Comparison of ENCODE assay signal across 14 mouse cellular contexts in genomic region chrX:9374012-9374411, GRCm38 (mm10). TPM values are rescaled to one million over a fixed set of nuclear protein-coding genes. Genes with fewer than 3 reads are reported as not detected.
DNase-seq lines count a peak whose midpoint lies in the region; ATAC-seq and TF ChIP-seq lines count a peak whose summit lies in the region.
"Not testable (repeated sequence)": the region's sequence is repeated elsewhere in the genome, so short reads cannot be mapped to it uniquely, and the experiment has no call there.
"Had no signal": no experiment of that assay in that cellular context is flagged by ENCODE, and none has a peak within 500 bp of the region (broad histone marks: within the 10 kb centered on the region; RNA-seq: fewer than 3 reads in every experiment).

No protein-coding gene starts in this region.

- H3K9me3 ChIP-seq in CH12.LX (replicated peaks; ENCODE audit: low read length); forebrain, embryonic 11.5 days (ENCODE audit: control insufficient read depth, low read length): not testable (repeated sequence)

- H3K36me3 ChIP-seq in CH12.LX (replicated peaks in 1 of 2; ENCODE audit: control insufficient read depth in 1 of 2, insufficient read depth in 1 of 2, low read length in 1 of 2); forebrain, embryonic 11.5 days (ENCODE audit: control insufficient read depth, insufficient read depth, low read length): not testable (repeated sequence)

- not testable (repeated sequence) for H3K9ac ChIP-seq in CH12.LX (ENCODE audit: insufficient read depth, low read depth); forebrain, embryonic 11.5 days (ENCODE audit: low read length)

- dilution Hi-C loops in CH12.LX (cut with MboI; ENCODE audit: extremely low pct_ligation_motif_present, extremely low pct_unique_long_range_greater_than_20kb, low sequenced_read_pairs): not testable (repeated sequence)

- peak; percentile 28 for DNase-seq in CH12.LX (ENCODE audit: extremely low read depth)
- DNase-seq in c-Kit-positive CD71-positive TER-119-positive erythroid progenitor cells, embryonic 14.5 days (ENCODE audit: low spot score): peak; percentile 0
- peak; percentile 49 for DNase-seq in forebrain, embryonic 11.5 days (ENCODE audit: low spot score)
- peak; percentile 7 for DNase-seq in heart, postnatal 4 days
- peak; percentile 61 for DNase-seq in kidney, postnatal 10 days
- peak; percentile 3 for DNase-seq in lung, adult 2 months
- peak; percentile 25 for DNase-seq in thymus, postnatal 4 days

- H3K4me3 ChIP-seq in CH12.LX (replicated peaks in 1 of 3; ENCODE audit: low read depth in 2 of 3, low read length in 2 of 3, poor library complexity in 1 of 3); forebrain, embryonic 11.5 days (ENCODE audit: low read depth, low read length); lung, adult 2 months (replicated peaks; ENCODE audit: extremely low read depth, low read depth, low read length): not testable (repeated sequence)

- WGBS in forebrain, embryonic 11.5 days: 38% methylated on average over 1 of the region's 2 CpGs
- whole genome bisulfite sequencing in lung, adult 2 months: 36% methylated on average over 2 of the region's 2 CpGs

- not testable (repeated sequence) for H3K4me1 ChIP-seq in CH12.LX (ENCODE audit: control insufficient read depth in 1 of 2, insufficient read depth in 2 of 2); forebrain, embryonic 11.5 days (replicated peaks; ENCODE audit: control insufficient read depth, insufficient read depth, low read length); lung, adult 2 months (ENCODE audit: control insufficient read depth, insufficient read depth, low read length)

- 0 out of 2 replicates have a peak, but pooled peaks have one; percentile 46 for ATAC-seq in forebrain, embryonic 11.5 days (replicated peaks; ENCODE audit: low FRiP score)
- peak; percentile 75; the same call in 1 of the 2 replicates for ATAC-seq in monocyte, adult 5-6 weeks (replicated peaks; ENCODE audit: insufficient number of reproducible peaks, low FRiP score, low TSS enrichment, poor library complexity, severe bottlenecking)

- H3K4me2 ChIP-seq in CH12.LX (ENCODE audit: insufficient read depth, low read depth, poor library complexity, severe bottlenecking); forebrain, embryonic 11.5 days (ENCODE audit: low read depth, low read length, severe bottlenecking): not testable (repeated sequence)

- H3K79me2 ChIP-seq in CH12.LX (replicated peaks; ENCODE audit: control insufficient read depth, extremely low read depth, insufficient read depth, poor library complexity, severe bottlenecking): not testable (repeated sequence)

- not testable (repeated sequence) for H3K27ac ChIP-seq in CH12.LX (ENCODE audit: insufficient read depth, low read depth); forebrain, embryonic 11.5 days (ENCODE audit: low read depth, low read length)

- not testable (repeated sequence) for TF ChIP-seq POLR2A in CH12.LX (IDR thresholded peaks at IDR 0.05; ENCODE audit: low read depth, low read length); lung, adult 2 months (IDR thresholded peaks at IDR 0.05; ENCODE audit: borderline replicate concordance, extremely low read depth, low read depth, low read length)

- peak; percentile 26 for TF ChIP-seq RAD21 in CH12.LX (IDR thresholded peaks at IDR 0.05; ENCODE audit: low read depth, low read length)

- TF ChIP-seq CTCF in CH12.LX (conservative IDR thresholded peaks at IDR 0.05 in 1 of 2, IDR thresholded peaks at IDR 0.05 in 1 of 2; ENCODE audit: low read depth in 2 of 2, low read length in 2 of 2): peak in 1 of 2 experiments; percentile 37; a peak in 2 of 4 replicates
- TF ChIP-seq CTCF in lung, adult 2 months (IDR thresholded peaks at IDR 0.05; ENCODE audit: insufficient read depth, low read length): not testable (repeated sequence)

- not testable (repeated sequence) for TF ChIP-seq EP300 in CH12.LX (IDR thresholded peaks at IDR 0.05; ENCODE audit: low read length)

- in situ Hi-C loops in CH12.LX (cut with MboI; ENCODE audit: low pct_ligation_motif_present, low pct_unique_long_range_greater_than_20kb, low sequenced_read_pairs): not testable (repeated sequence)

- not testable (repeated sequence) for H3K27me3 ChIP-seq in CH12.LX (replicated peaks); forebrain, embryonic 11.5 days (ENCODE audit: control insufficient read depth, insufficient read depth, low read length)

TF ChIP-seq in CH12.LX, 34 proteins besides CTCF, POLR2A, EP300 and RAD21:
- peak; percentile 24; the same call in 1 of the 2 replicates for TF ChIP-seq SMC3 (IDR thresholded peaks at IDR 0.05; ENCODE audit: low read depth, low read length)

RNA-seq across cellular contexts. Expression of gene H2al1k, which starts 23.6 kb away (rescaled TPM):
- not detected in 2 replicates for total RNA-seq in CH12.LX (2012; rRNA removed)
- not detected in 2 replicates for total RNA-seq in CH12.LX (2014; rRNA removed)
- polyA plus RNA-seq in CH12.LX (2012; ENCODE audit: insufficient read length, low read depth): not detected in 2 replicates
- polyA plus RNA-seq in forebrain, embryonic 11.5 days (2014; fragmentation: Nextera tagmentation; extraction: Ambion mirVana): not detected in 2 replicates
- total RNA-seq in heart, postnatal 4 days (2021): not detected
- polyA plus RNA-seq in lung, adult 2 months (2012; rRNA removed): not detected in 2 replicates
- total RNA-seq in monocyte, adult 5-6 weeks (2017): not detected in 3 replicates
- total RNA-seq: heart, postnatal 25 days; left cerebral cortex, adult 18-20 months had no signal
- polyA plus RNA-seq: CD4-positive, CD25-positive, alpha-beta regulatory T cell, adult 4 months; liver, embryonic 12.5 days; midbrain, embryonic 11.5 days; stomach, embryonic 16.5 days had no signal

Comparison
In these comparisons a context has a peak if more than half of its experiments do, and no peak if none do; other contexts are left out.
1. DNase-seq: peak in every context shown above with its lines; median percentile 61 in kidney, postnatal 10 days; 49 in forebrain, embryonic 11.5 days; 28 in CH12.LX; 25 in thymus, postnatal 4 days; 7 in heart, postnatal 4 days; 3 in lung, adult 2 months; 0 in c-Kit-positive CD71-positive TER-119-positive erythroid progenitor cells, embryonic 14.5 days.